Mouse (Mus musculus) heart, embryonic 16.5 days (tissue): ENCODE measurements around the gene Castor1. TPM values are rescaled to one million over a fixed set of nuclear protein-coding genes. Genes with fewer than 3 reads are reported as not detected.
A peak's percentile ranks its signal among the peaks of the same experiment; 100 is the strongest.

ENCODE experiments used
- ATAC-seq: fragments of 200-750 bp; cut with Nextera tagmentation; replicated peaks from 2 replicates; pipeline ENCODE4 v1.8.0; 2017; ENCODE audit warnings: moderate number of reproducible peaks; ENCODE audit not compliant: insufficient read depth, low FRiP score; ENCODE audit errors: extremely low read depth
- H3K27ac ChIP-seq: fragments of 300-500 bp; sonication (generic); 2 replicates; pipeline ENCODE4 v1.5.1; 2014; ENCODE audit warnings: mild to moderate bottlenecking, low read length, control low read depth, moderate library complexity
- H3K27me3 ChIP-seq: fragments of 300-500 bp; sonication (generic); 2 replicates; pipeline ENCODE4 v1.6.1; 2014; ENCODE audit warnings: low read length, mixed read lengths; ENCODE audit not compliant: control insufficient read depth, insufficient read depth
- H3K36me3 ChIP-seq: fragments of 300-500 bp; sonication (generic); 2 replicates; pipeline ENCODE4 v1.6.1; 2014; ENCODE audit not compliant: control insufficient read depth, insufficient read depth
- H3K4me1 ChIP-seq: fragments of 300-500 bp; sonication (generic); 2 replicates; pipeline ENCODE4 v1.6.1; 2014; ENCODE audit warnings: low read length, mixed read lengths; ENCODE audit not compliant: control insufficient read depth, insufficient read depth
- H3K4me2 ChIP-seq: fragments of 300-500 bp; sonication (generic); 2 replicates; pipeline ENCODE4 v1.6.1; 2014; ENCODE audit warnings: low read depth, mild to moderate bottlenecking, control low read depth, low read length
- H3K4me3 ChIP-seq: fragments of 300-500 bp; sonication (generic); 2 replicates; pipeline ENCODE4 v1.5.1; 2014; ENCODE audit warnings: mild to moderate bottlenecking, control low read depth, low read length
- H3K9ac ChIP-seq: fragments of 300-500 bp; sonication (generic); 2 replicates; pipeline ENCODE4 v1.6.1; 2014; ENCODE audit warnings: low read length, control low read depth
- H3K9me3 ChIP-seq: fragments of 300-500 bp; sonication (generic); replicated peaks from 2 replicates; pipeline ENCODE4 v1.6.1; 2016; ENCODE audit warnings: low read length; ENCODE audit not compliant: control insufficient read depth
- WGBS: fragments of 180-500 bp; shearing (Covaris S2); extraction: QIAGEN DNeasy Blood & Tissue Kit; methylation state at CpG from one replicate; pipeline ENCODE4 v1.1.7; 2014; 5-methylcytosine and 5-hydroxymethylcytosine counted together
- polyA plus RNA-seq: library from polyadenylated mRNA; unstranded; fragments of >200 nt; fragmentation: Nextera tagmentation; extraction: Ambion mirVana; gene quantifications from 2 replicates; pipeline ENCODE4 v1.2.1, GENCODE M21; 2015

Gene Castor1
- polyA plus RNA-seq, 1 experiment from 2014 or later, result 14.0 TPM

DNA sequence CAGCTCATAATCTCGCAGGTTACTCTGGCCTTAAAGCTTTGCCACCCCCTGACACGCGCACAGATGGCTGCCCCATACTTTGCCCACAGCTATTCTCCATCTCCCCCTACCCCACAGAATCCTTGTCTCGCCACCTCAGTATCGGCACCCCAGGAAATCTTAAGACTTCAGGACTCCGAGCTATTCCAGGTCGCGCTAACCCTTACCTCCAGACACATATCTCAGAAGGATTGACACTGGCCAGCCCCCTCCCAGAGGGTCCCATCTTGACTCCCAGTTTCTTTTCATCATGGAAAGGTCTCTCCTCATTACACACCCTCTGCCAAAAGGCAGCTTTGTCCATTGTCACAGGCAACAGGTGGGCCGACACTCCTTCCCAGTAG lies 30.7 kb upstream of the Castor1 start:
- H3K4me1 ChIP-seq, result peaks cover 14% of the 10 kb centered on the region
- H3K27me3 ChIP-seq, result no peaks in the 10 kb centered on the region
- peak overlapping the region; percentile 98 for H3K9ac ChIP-seq
- no peak overlapping the region for H3K27ac ChIP-seq
- peak overlapping the region; percentile 94 for H3K4me3 ChIP-seq
- H3K36me3 ChIP-seq, result peaks cover 2% of the 10 kb centered on the region; the same call in 1 of the 2 replicates
- no peaks in the 10 kb centered on the region for H3K9me3 ChIP-seq
- peak overlapping the region; percentile 95 for H3K4me2 ChIP-seq
- no peak for ATAC-seq
- 13% methylated on average over 9 of the region's 9 CpGs for WGBS

DNA sequence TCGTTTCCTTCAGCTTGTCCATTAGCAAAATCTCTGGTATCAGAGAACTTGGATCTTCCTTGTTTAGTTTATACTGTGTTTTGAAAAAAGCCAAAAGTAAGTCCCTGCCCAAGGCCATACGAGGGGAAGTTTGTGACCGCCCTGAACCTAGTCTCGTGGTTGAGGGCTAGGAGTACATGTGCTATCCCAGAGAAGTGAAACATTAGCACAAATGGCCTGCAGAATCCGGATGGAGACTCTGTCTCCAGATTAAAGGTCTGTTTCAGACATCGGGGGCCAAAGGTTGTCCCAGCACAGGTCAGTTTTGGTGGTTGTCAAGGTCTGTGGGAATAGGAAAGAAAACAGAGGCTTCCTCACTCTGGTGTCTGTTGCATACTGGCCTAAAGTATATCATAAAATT lies 28.8 kb upstream of the Castor1 start:
- Histone ChIP-seq H3K36me3 (no peaks in the 10 kb centered on the region), H3K4me1 (peaks cover 14% of the 10 kb centered on the region), H3K27ac (no peak overlapping the region), H3K27me3 (no peaks in the 10 kb centered on the region), H3K9ac (no peak overlapping the region), H3K9me3 (no peaks in the 10 kb centered on the region), H3K4me2 (no peak overlapping the region), H3K4me3 (no peak overlapping the region)
- 81% methylated on average over 6 of the region's 6 CpGs for WGBS
- ATAC-seq, result no peak

- H3K27ac ChIP-seq, result peak overlapping the region; percentile 52
- 74% methylated on average over 3 of the region's 3 CpGs for WGBS
- 0 out of 2 replicates have a peak overlapping the region, but pooled peaks have one; percentile 38 for H3K9ac ChIP-seq
- H3K36me3 ChIP-seq, result no peaks in the 10 kb centered on the region
- peaks cover 14% of the 10 kb centered on the region for H3K4me1 ChIP-seq
- no peak overlapping the region for H3K4me3 ChIP-seq
- H3K4me2 ChIP-seq, result no peak overlapping the region
- H3K27me3 ChIP-seq, result no peaks in the 10 kb centered on the region
- no peaks in the 10 kb centered on the region for H3K9me3 ChIP-seq
- ATAC-seq, result no peak
Measured at GRCm38 (mm10) chr11:4190677-4191076, 27.3 kb upstream of the Castor1 start.

GRCm38 (mm10) chr11:4192757-4193156 lies 25.3 kb upstream of the Castor1 start:
- H3K27ac ChIP-seq, result no peak overlapping the region
- no peak for ATAC-seq
- no peaks in the 10 kb centered on the region for H3K36me3 ChIP-seq
- H3K27me3 ChIP-seq, result no peaks in the 10 kb centered on the region
- WGBS, result 78% methylated on average over 3 of the region's 3 CpGs
- H3K4me1 ChIP-seq, result peaks cover 9% of the 10 kb centered on the region
- H3K4me3 ChIP-seq, result no peak overlapping the region
- no peak overlapping the region for H3K4me2 ChIP-seq
- no peaks in the 10 kb centered on the region for H3K9me3 ChIP-seq
- no peak overlapping the region for H3K9ac ChIP-seq

- no peaks in the 10 kb centered on the region for H3K36me3 ChIP-seq
- no peaks in the 10 kb centered on the region for H3K27me3 ChIP-seq
- no peak overlapping the region for H3K4me2 ChIP-seq
- H3K9ac ChIP-seq, result no peak overlapping the region
- H3K4me3 ChIP-seq, result no peak overlapping the region
- H3K9me3 ChIP-seq, result no peaks in the 10 kb centered on the region
- H3K27ac ChIP-seq, result no peak overlapping the region
- H3K4me1 ChIP-seq, result peaks cover 5% of the 10 kb centered on the region; the same call in 1 of the 2 replicates
- ATAC-seq, result no peak
Measured at GRCm38 (mm10) chr11:4193420-4193819, 24.6 kb upstream of the Castor1 start.

DNA sequence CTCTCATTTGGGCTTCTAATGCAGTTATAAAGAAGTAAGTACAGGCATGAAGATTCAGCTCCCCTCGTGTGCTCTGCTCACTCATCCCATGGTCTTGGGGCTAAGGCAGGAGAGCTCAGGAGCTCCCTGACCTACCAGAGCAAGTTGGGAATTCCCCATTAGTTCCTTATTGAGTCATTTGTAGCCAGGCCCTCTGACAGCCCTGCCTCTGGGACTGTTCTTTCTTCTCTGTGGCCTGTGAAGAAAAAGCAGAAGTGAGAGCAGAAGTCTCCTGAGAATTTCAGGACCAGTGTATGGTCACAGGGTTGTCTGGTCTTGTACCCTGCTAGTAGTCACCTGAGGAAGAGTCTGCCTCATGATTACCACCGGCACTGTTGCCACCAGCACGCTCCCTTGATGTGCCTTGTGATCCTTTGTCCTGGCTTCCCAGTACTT lies 22.4 kb upstream of the Castor1 start:
- H3K9me3 ChIP-seq, result no peaks in the 10 kb centered on the region
- WGBS, result 73% methylated on average over 3 of the region's 3 CpGs
- no peak overlapping the region for H3K4me3 ChIP-seq
- H3K4me2 ChIP-seq, result no peak overlapping the region
- no peak for ATAC-seq
- no peaks in the 10 kb centered on the region for H3K36me3 ChIP-seq
- H3K27me3 ChIP-seq, result no peaks in the 10 kb centered on the region
- no peak overlapping the region for H3K9ac ChIP-seq
- no peaks in the 10 kb centered on the region for H3K4me1 ChIP-seq
- no peak overlapping the region for H3K27ac ChIP-seq

DNA sequence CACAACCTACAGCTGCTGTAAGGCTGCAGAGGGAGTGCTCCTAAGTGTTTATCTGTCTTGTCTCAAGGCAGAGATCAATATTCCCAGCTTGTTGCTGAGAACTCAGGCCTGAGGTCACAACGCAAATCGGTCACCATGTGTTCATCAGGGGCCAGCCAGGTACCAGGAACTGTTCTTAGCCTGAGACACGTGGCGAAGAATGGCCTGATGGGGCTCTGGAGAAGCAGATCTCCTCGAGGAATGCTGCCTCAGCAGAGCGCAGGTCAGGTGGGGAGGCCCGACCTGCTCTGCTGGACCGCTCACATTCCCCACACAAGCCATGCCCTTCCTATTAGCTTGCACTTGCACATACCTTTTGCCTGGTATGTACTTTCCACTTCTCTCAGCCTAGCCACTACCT lies 21.4 kb upstream of the Castor1 start:
- 70% methylated on average over 8 of the region's 8 CpGs for WGBS
- H3K4me2 ChIP-seq, result no peak overlapping the region
- H3K27ac ChIP-seq, result no peak overlapping the region
- no peaks in the 10 kb centered on the region for H3K27me3 ChIP-seq
- no peak for ATAC-seq
- no peaks in the 10 kb centered on the region for H3K36me3 ChIP-seq
- H3K4me1 ChIP-seq, result no peaks in the 10 kb centered on the region
- H3K9me3 ChIP-seq, result no peaks in the 10 kb centered on the region
- H3K4me3 ChIP-seq, result no peak overlapping the region
- H3K9ac ChIP-seq, result no peak overlapping the region

GRCm38 (mm10) chr11:4197691-4198090 lies 20.3 kb upstream of the Castor1 start:
- ATAC-seq, result no peak
- Histone ChIP-seq H3K4me1 (peaks cover 7% of the 10 kb centered on the region), H3K27me3 (no peaks in the 10 kb centered on the region), H3K4me3 (no peak overlapping the region), H3K36me3 (no peaks in the 10 kb centered on the region), H3K27ac (no peak overlapping the region), H3K9me3 (no peaks in the 10 kb centered on the region), H3K9ac (no peak overlapping the region), H3K4me2 (no peak overlapping the region)
- WGBS, result 65% methylated on average over 1 of the region's 1 CpGs

DNA sequence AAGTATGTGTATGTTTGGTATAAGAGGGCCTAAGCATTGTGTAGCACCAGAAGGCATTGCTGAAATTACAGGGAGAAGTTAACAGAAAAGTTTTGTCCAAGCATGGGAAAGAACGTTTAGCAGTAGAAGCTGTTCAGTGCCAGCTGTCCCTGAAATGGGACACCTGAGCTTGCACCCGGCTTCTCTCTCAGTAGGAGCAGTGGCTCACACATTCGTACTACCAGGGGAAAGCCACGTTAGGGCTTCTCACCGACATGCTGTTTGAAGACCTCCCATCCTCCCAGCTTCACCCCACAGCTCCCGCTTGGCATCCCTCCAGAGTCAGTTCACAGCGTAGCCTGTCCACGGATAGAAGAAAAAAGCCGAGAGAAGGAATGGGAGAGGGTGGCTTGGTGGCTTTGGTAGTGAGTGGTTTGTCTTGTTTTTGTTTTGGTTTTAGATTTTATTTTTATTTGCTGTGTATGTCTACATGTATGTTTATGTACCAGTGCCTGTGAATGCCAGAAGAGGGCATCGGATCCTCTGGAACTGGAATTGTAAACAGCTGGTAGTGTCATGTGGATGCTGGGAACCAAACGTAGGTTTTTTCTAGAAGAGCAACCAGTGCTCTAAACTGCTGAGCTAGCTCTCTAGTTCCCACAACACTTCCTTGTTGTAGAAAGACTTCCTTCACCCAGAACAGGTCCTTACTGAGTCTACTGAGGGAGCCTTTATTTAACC lies 15.9 kb upstream of the Castor1 start:
- no peaks in the 10 kb centered on the region for H3K36me3 ChIP-seq
- H3K27ac ChIP-seq, result peak overlapping the region; percentile 68; the same call in 1 of the 2 replicates
- no peak for ATAC-seq
- H3K4me1 ChIP-seq, result peaks cover 31% of the 10 kb centered on the region
- 59% methylated on average over 11 of the region's 11 CpGs for WGBS
- H3K4me3 ChIP-seq, result no peak overlapping the region
- H3K4me2 ChIP-seq, result no peak overlapping the region
- no peaks in the 10 kb centered on the region for H3K27me3 ChIP-seq
- H3K9me3 ChIP-seq, result no peaks in the 10 kb centered on the region
- no peak overlapping the region for H3K9ac ChIP-seq
